Mouse (Mus musculus) liver, embryonic 14.5 days (tissue): ENCODE data around the gene Ifit1bl2. TPM values are rescaled to one million over a fixed set of nuclear protein-coding genes. Genes with fewer than 3 reads are reported as not detected.
"Not testable (repeated sequence)": the region's sequence is repeated elsewhere in the genome, so short reads cannot be mapped to it uniquely, and the experiment has no call there.

Experiments
- ATAC-seq: fragments of 200-750 bp; cut with Nextera tagmentation; 2 replicates; pipeline ENCODE4 v1.8.0; 2017; ENCODE audit warnings: moderate number of reproducible peaks, mild to moderate bottlenecking, moderate library complexity; ENCODE audit not compliant: insufficient read depth
- DNase-seq, 3 experiments: peaks; one replicate each; pipeline ENCODE4 v3.0.0-alpha.2; 2012 to 2013; ENCODE audit warnings: low read depth in 3 of 3, low spot score in 3 of 3
- H3K27ac ChIP-seq: fragments of 300-500 bp; sonication (generic); 2 replicates; pipeline ENCODE4 v1.5.1; 2014; ENCODE audit warnings: moderate library complexity, mild to moderate bottlenecking, control low read depth, inconsistent platforms
- H3K27me3 ChIP-seq: fragments of 300-500 bp; sonication (generic); 2 replicates; pipeline ENCODE4 v1.6.1; 2014; ENCODE audit warnings: mild to moderate bottlenecking, low read length, moderate library complexity; ENCODE audit not compliant: control insufficient read depth, insufficient read depth
- H3K36me3 ChIP-seq: fragments of 300-500 bp; sonication (generic); replicated peaks from 2 replicates; pipeline ENCODE4 v1.6.1; 2014; ENCODE audit warnings: low read depth; ENCODE audit not compliant: control insufficient read depth, insufficient read depth
- H3K4me1 ChIP-seq, 2 experiments: fragments of 200-500 bp in 1 of 2; fragments of 300-500 bp in 1 of 2; sonication (generic) in 1 of 2; replicated peaks; 2 replicates each; pipeline ENCODE4 v1.6.1; 2012 to 2014; ENCODE audit warnings: antibody characterized with exemption in 1 of 2, inconsistent platforms in 1 of 2, low read length in 1 of 2; ENCODE audit not compliant: control insufficient read depth in 2 of 2, insufficient read depth in 2 of 2
- H3K4me2 ChIP-seq: fragments of 300-500 bp; sonication (generic); 2 replicates; pipeline ENCODE4 v1.6.1; 2014; ENCODE audit warnings: low read depth, mild to moderate bottlenecking, control low read depth, moderate library complexity
- H3K4me3 ChIP-seq, 2 experiments: fragments of 200-500 bp in 1 of 2; fragments of 300-500 bp in 1 of 2; sonication (generic) in 1 of 2; 2 replicates each; pipeline ENCODE4 v1.5.1; 2012 to 2014; ENCODE audit warnings: low read depth in 2 of 2, low read length in 2 of 2, mild to moderate bottlenecking in 2 of 2, control low read depth in 1 of 2, inconsistent platforms in 1 of 2, moderate library complexity in 1 of 2; ENCODE audit not compliant: insufficient read depth in 1 of 2
- H3K9ac ChIP-seq: fragments of 300-500 bp; sonication (generic); replicated peaks from 2 replicates; pipeline ENCODE4 v1.6.1; 2014; ENCODE audit warnings: mild to moderate bottlenecking, control low read depth, moderate library complexity
- H3K9me3 ChIP-seq: fragments of 300-500 bp; sonication (generic); 2 replicates; pipeline ENCODE4 v1.6.1; 2016; ENCODE audit warnings: low read length, mixed read lengths; ENCODE audit not compliant: control insufficient read depth
- CTCF ChIP-seq: IDR thresholded peaks from 2 replicates; pipeline ENCODE4 v1.5.1; 2016; ENCODE audit warnings: antibody characterized with exemption, low read depth, control low read depth
- EP300 ChIP-seq: IDR thresholded peaks from 2 replicates; pipeline ENCODE4 v1.6.1; 2016; ENCODE audit warnings: antibody characterized with exemption, low read depth
- WGBS: fragments of 180-500 bp; shearing (Covaris S2); extraction: QIAGEN DNeasy Blood & Tissue Kit; methylation state at CpG from one replicate; pipeline ENCODE4 v1.1.7; 2014; ENCODE audit not compliant: insufficient replicate concordance; 5-methylcytosine and 5-hydroxymethylcytosine counted together
- polyA plus RNA-seq, 2 experiments: library from polyadenylated mRNA; depleted of rRNA in 1 of 2; stranded (reverse) in 1 of 2; unstranded in 1 of 2; fragments of >200 nt; fragmentation: Nextera tagmentation in 1 of 2; extraction: Ambion mirVana in 1 of 2; gene quantifications; 2 replicates each; pipeline versions ENCODE4 v1.2.1 to v1.2.3; 2012 to 2014

Gene Ifit1bl2
- polyA plus RNA-seq, 2 experiments = 0.04 TPM; not detected in 1

DNA sequence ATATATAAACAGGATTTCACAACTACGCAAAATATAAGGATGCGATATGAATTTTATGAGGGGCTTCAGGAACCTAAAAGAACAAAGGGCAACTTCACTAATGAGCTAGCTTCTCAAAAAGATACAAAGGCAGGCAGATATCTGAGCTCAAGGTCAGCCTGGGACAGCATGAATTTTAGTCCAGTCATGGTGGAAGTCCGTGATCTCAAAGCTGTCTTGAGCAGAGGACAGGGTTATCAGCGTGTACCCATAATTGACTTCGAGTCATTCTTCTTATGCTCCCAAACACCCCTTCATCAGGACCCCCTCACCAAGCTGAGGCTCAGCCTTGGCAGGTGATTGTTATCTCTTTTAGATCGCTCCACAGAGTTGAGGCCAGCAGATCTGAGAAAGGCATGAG lies 10.5 kb upstream of the Ifit1bl2 start:
- no peak for TF ChIP-seq EP300
- no peak for TF ChIP-seq CTCF
- 46% methylated on average over 6 of the region's 6 CpGs for WGBS

DNA sequence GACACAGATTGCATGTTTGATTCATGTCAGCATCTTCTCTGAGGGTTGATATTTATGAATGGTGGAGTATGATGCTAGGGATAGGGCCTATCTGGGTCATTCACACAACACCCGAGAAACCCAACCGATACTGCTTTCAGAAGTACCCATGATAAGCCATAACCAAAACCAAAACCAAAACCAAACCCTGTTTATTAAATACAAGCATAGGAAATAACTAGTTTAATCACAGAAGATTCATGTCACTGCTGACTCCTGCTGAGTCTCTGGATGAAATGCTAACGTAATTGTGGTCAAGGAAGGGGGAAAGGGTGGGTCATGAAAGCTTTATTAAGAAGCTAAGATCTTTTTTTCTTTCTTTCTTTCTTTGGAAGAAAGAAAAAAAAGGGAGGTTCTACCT lies 9.7 kb upstream of the Ifit1bl2 start:
- Histone ChIP-seq H3K9me3 (no peaks in the 10 kb centered on the region), H3K9ac (no peak overlapping the region), H3K4me1 (peaks cover 7 to 12% of the 10 kb centered on the region in 2 experiments), H3K4me2 (no peak overlapping the region), H3K36me3 (no peaks in the 10 kb centered on the region), H3K27ac (no peak overlapping the region), H3K27me3 (no peaks in the 10 kb centered on the region), H3K4me3 (no peak overlapping the region)
- no peak for ATAC-seq
- TF ChIP-seq CTCF (no peak), EP300 (no peak)
- 61% methylated on average over 3 of the region's 3 CpGs for WGBS
- no peak for DNase-seq

More for the DNA sequence above, 10.5 kb upstream of the Ifit1bl2 start:
- Histone ChIP-seq H3K9ac (no peak overlapping the region), H3K36me3 (no peaks in the 10 kb centered on the region), H3K4me3 (no peak overlapping the region), H3K9me3 (no peaks in the 10 kb centered on the region), H3K27me3 (no peaks in the 10 kb centered on the region), H3K4me1 (peaks cover 14 to 20% of the 10 kb centered on the region in 2 experiments), H3K4me2 (no peak overlapping the region), H3K27ac (no peak overlapping the region)
- DNase-seq (no peak), ATAC-seq (no peak; the same call in 1 of the 2 replicates)

DNA sequence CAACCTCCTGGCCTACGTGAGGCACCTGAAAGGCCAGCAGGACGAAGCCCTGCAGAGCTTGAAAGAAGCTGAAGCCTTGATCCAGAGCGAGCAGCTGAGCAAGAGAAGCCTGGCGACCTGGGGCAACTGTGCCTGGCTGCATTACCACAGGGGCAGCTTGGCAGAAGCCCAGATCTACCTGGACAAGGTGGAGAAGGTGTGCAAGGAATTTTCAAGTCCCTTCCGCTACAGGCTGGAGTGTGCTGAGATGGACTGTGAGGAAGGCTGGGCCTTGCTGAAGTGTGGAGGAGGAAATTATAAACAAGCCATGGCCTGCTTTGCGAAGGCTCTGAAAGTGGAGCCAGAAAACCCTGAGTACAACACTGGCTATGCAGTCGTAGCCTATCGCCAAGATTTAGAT lies 7.1 kb upstream of the Ifit1bl2 start:
- not testable (repeated sequence) for H3K9ac ChIP-seq, DNase-seq, H3K4me3 ChIP-seq, H3K27ac ChIP-seq, ATAC-seq, H3K36me3 ChIP-seq, H3K4me2 ChIP-seq, H3K27me3 ChIP-seq, H3K9me3 ChIP-seq, H3K4me1 ChIP-seq
- WGBS = 65% methylated on average over 6 of the region's 8 CpGs

DNA sequence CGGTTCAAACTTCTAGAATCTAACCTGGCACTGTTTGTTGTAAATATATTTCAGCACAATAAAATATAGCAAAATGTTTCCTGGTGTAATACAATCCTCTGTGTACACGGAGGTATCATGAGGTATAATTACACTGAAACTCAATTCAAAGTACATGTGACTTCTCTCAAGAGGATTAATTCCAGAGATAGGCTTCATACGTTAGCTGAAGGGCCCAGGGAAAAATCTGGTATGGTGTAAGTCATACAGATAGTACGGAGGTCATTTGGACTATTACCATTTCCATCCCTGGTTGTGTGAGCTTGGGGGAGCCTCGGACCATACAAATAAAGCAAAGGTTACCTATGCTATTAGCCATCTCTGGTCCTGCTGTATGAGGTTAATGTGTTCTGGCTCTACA lies 2.1 kb upstream of the Ifit1bl2 start:
- Histone ChIP-seq H3K9ac (no peak overlapping the region), H3K4me1 (peaks cover 4 to 9% of the 10 kb centered on the region in 2 experiments), H3K4me3 (no peak overlapping the region), H3K36me3 (no peaks in the 10 kb centered on the region), H3K4me2 (no peak overlapping the region), H3K27ac (no peak overlapping the region), H3K27me3 (no peaks in the 10 kb centered on the region), H3K9me3 (no peaks in the 10 kb centered on the region)
- TF ChIP-seq CTCF = no peak
- TF ChIP-seq EP300 = no peak
- no peak for DNase-seq
- WGBS = 53% methylated on average over 5 of the region's 5 CpGs
- no peak for ATAC-seq

DNA sequence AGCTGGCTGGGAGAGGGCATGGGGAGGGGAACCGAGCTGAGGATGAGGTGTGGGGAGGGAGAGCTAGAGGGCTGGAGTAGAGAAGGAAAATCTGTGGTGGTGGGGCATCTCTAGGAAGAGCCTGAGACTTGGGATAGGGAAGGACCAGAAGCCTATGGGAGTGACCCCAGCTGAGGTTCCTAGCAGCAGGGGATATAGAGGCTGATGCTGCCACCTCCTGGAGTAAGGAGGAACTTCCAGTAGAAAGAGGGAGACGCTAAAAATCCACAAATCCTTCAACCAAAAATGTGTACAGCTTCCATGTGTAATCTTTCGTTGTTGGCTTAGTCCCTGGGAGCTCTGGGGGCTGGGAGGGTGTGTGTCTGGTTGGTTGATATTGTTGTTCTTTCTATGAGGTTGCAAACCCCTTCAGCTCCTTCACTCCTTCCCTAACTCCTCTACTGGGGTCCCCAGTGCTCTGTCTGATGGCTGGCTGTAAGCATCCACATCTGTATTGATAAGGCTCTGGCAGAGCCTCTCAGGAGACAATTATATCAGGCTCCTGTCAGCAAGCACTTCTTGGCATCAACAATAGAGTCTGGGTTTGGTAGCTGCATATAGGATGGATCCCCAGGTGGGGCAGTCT lies 3.5 kb downstream of the Ifit1bl2 start:
- ATAC-seq = peak; percentile 53; the same call in 1 of the 2 replicates
- 6% methylated on average over 3 of the region's 3 CpGs for WGBS

More for the DNA sequence above, 3.5 kb downstream of the Ifit1bl2 start:
- no peak overlapping the region for H3K4me2 ChIP-seq
- H3K9me3 ChIP-seq = no peaks in the 10 kb centered on the region
- H3K4me3 ChIP-seq = no peak overlapping the region
- no peaks in the 10 kb centered on the region for H3K27me3 ChIP-seq
- H3K27ac ChIP-seq = no peak overlapping the region
- H3K9ac ChIP-seq = no peak overlapping the region
- peak in 1 of 3 experiments; percentile 13 for DNase-seq
- H3K36me3 ChIP-seq = no peaks in the 10 kb centered on the region
- TF ChIP-seq EP300 = no peak
- peak; percentile 75 for TF ChIP-seq CTCF
- peaks cover 4 to 7% of the 10 kb centered on the region in 2 experiments for H3K4me1 ChIP-seq
